24 mouse cellular contexts compared by ENCODE assay signal in genomic region chr2:125775661-125776060, GRCm38 (mm10). TPM values are rescaled to one million over a fixed set of nuclear protein-coding genes. Genes with fewer than 3 reads are reported as not detected.
DNase-seq lines count a peak whose midpoint lies in the region; ATAC-seq lines count a peak whose summit lies in the region.
"Had no signal": no experiment of that assay in that cellular context is flagged by ENCODE, and none has a peak within 500 bp of the region (broad histone marks: within the 10 kb centered on the region; RNA-seq: fewer than 3 reads in every experiment).

No protein-coding gene starts in this region.

- ATAC-seq in heart, embryonic 12.5 days (ENCODE audit: insufficient number of reproducible peaks, low FRiP score), result no peak
- ATAC-seq in heart, embryonic 15.5 days (replicated peaks; ENCODE audit: insufficient number of reproducible peaks, insufficient read depth, low FRiP score, low read depth), result no peak
- ATAC-seq in megakaryocyte progenitor cell, adult 5-6 weeks (replicated peaks; ENCODE audit: poor library complexity), result peak; percentile 50; the same call in 1 of the 2 replicates
- ATAC-seq: forebrain, embryonic 14.5 days; forebrain, postnatal 0 days; hindbrain, postnatal 0 days; inflammation-experienced regulatory T-cells, adult 6 months; intestine, embryonic 16.5 days had no signal

- H3K4me2 ChIP-seq in heart, embryonic 12.5 days, result peak overlapping the region; percentile 42
- 0 out of 2 replicates have a peak overlapping the region, but pooled peaks have one; percentile 32 for H3K4me2 ChIP-seq in heart, embryonic 15.5 days
- H3K4me2 ChIP-seq: embryonic facial prominence, embryonic 12.5 days; embryonic facial prominence, embryonic 15.5 days; hindbrain, embryonic 14.5 days had no signal

- intact Hi-C loops in heart, postnatal 36 days (cut with DNase I), result no loop called here
- intact Hi-C loops in heart, postnatal 25 days (cut with DNase I), result no loop called here

- H3K27ac ChIP-seq in heart, embryonic 12.5 days (ENCODE audit: poor library complexity, severe bottlenecking), result no peak overlapping the region
- H3K27ac ChIP-seq in heart, embryonic 15.5 days, result peak overlapping the region; percentile 20
- H3K27ac ChIP-seq: embryonic facial prominence, embryonic 12.5 days; embryonic facial prominence, embryonic 15.5 days; gastrocnemius, adult 2 months; hindbrain, embryonic 14.5 days; hindbrain, postnatal 0 days had no signal

- H3K9me3 ChIP-seq in heart, embryonic 12.5 days (replicated peaks), result no peaks in the 10 kb centered on the region
- H3K9me3 ChIP-seq in heart, embryonic 15.5 days (replicated peaks), result no peaks in the 10 kb centered on the region
- H3K9me3 ChIP-seq: embryonic facial prominence, embryonic 12.5 days; embryonic facial prominence, embryonic 15.5 days had no signal

- DNase-seq in heart, adult 11 months, result peak; percentile 72
- no peak for DNase-seq in heart, adult 18-20 months
- DNase-seq in heart, postnatal 36 days, result no peak
- no peak for DNase-seq in heart, postnatal 25 days (ENCODE audit: low spot score)
- no peak for DNase-seq in cerebellum, postnatal 36 days
- DNase-seq: adrenal gland, postnatal 10 days; adrenal gland, postnatal 36 days; cerebellum, adult 18-20 months; cerebellum, adult 9-10 months; cerebellum, postnatal 14 days; forebrain, postnatal 0 days; gastrocnemius, adult 2 months; gastrocnemius, postnatal 14 days; kidney, adult 18-20 months had no signal

- 54% methylated on average over 7 of the region's 7 CpGs for WGBS in heart, embryonic 12.5 days
- 48% methylated on average over 7 of the region's 7 CpGs for WGBS in heart, embryonic 15.5 days

- no peak overlapping the region for H3K4me3 ChIP-seq in heart, embryonic 12.5 days
- H3K4me3 ChIP-seq in heart, embryonic 15.5 days, result no peak overlapping the region
- H3K4me3 ChIP-seq: embryonic facial prominence, embryonic 12.5 days; embryonic facial prominence, embryonic 15.5 days; gastrocnemius, adult 2 months had no signal

- no peak overlapping the region for H3K9ac ChIP-seq in heart, embryonic 12.5 days
- H3K9ac ChIP-seq in heart, embryonic 15.5 days, result no peak overlapping the region
- H3K9ac ChIP-seq: embryonic facial prominence, embryonic 12.5 days; embryonic facial prominence, embryonic 15.5 days; forebrain, postnatal 0 days; hindbrain, embryonic 14.5 days had no signal

- H3K27me3 ChIP-seq in heart, embryonic 12.5 days (replicated peaks), result no peaks in the 10 kb centered on the region
- H3K27me3 ChIP-seq in heart, embryonic 15.5 days, result no peaks in the 10 kb centered on the region
- H3K27me3 ChIP-seq: embryonic facial prominence, embryonic 12.5 days; embryonic facial prominence, embryonic 15.5 days had no signal

- H3K4me1 ChIP-seq in heart, embryonic 12.5 days (replicated peaks), result peaks cover 11% of the 10 kb centered on the region; the same call in 1 of the 2 replicates
- peaks cover 8% of the 10 kb centered on the region for H3K4me1 ChIP-seq in heart, embryonic 15.5 days (replicated peaks)

- H3K36me3 ChIP-seq in heart, embryonic 12.5 days, result peaks cover 30% of the 10 kb centered on the region
- peaks cover 24% of the 10 kb centered on the region for H3K36me3 ChIP-seq in heart, embryonic 15.5 days

RNA-seq across cellular contexts. Expression of gene Secisbp2l, which starts 7.0 kb away (rescaled TPM):
- 10 to 100 TPM; 24.1 to 26.6 TPM for total RNA-seq in heart, adult 18-20 months (2021)
- polyA plus RNA-seq in heart, embryonic 12.5 days (2016; fragmentation: Nextera tagmentation; extraction: Ambion mirVana), result 16.7 and 16.8 TPM in 2 replicates
- total RNA-seq in heart, postnatal 36 days (2021), result 10 to 100 TPM; 28.1 to 30.0 TPM
- polyA plus RNA-seq in heart, embryonic 15.5 days (2015; fragmentation: Nextera tagmentation; extraction: Ambion mirVana), result 11.3 and 12.8 TPM in 2 replicates
- 10 to 100 TPM; 26.3 to 28.6 TPM for total RNA-seq in heart, postnatal 25 days (2021)
- 11.6 and 12.4 TPM in 2 replicates for total RNA-seq in megakaryocyte progenitor cell, adult 5-6 weeks (2015)
- 12.7 and 16.1 TPM in 2 replicates for total RNA-seq in megakaryocyte progenitor cell, adult 5-6 weeks (2017)

RNA-seq across cellular contexts. Expression of gene Shc4, which starts 51.7 kb away (rescaled TPM):
- total RNA-seq in heart, adult 18-20 months (2021), result under 1 TPM; 0.51 to 0.67 TPM
- 1.2 and 1.6 TPM in 2 replicates for polyA plus RNA-seq in heart, embryonic 12.5 days (2016; fragmentation: Nextera tagmentation; extraction: Ambion mirVana)
- total RNA-seq in heart, postnatal 36 days (2021), result under 1 TPM; 0.42 to 0.51 TPM
- polyA plus RNA-seq in heart, embryonic 15.5 days (2015; fragmentation: Nextera tagmentation; extraction: Ambion mirVana), result 1.0 and 1.5 TPM in 2 replicates
- total RNA-seq in heart, postnatal 25 days (2021), result under 1 TPM; 0.42 to 0.49 TPM
- 0.52 and 0.64 TPM in 2 replicates for total RNA-seq in megakaryocyte progenitor cell, adult 5-6 weeks (2015)
- total RNA-seq in megakaryocyte progenitor cell, adult 5-6 weeks (2017), result 0.12 and 0.74 TPM in 2 replicates
